Mouse (Mus musculus): ENCODE results near the gene Ndst2. TPM values are rescaled to one million over a fixed set of nuclear protein-coding genes. Genes with fewer than 3 reads are reported as not detected.

Ndst2 gene
- 10 to 100 TPM; 16.5 to 16.9 TPM for total RNA-seq (2021)

DNA sequence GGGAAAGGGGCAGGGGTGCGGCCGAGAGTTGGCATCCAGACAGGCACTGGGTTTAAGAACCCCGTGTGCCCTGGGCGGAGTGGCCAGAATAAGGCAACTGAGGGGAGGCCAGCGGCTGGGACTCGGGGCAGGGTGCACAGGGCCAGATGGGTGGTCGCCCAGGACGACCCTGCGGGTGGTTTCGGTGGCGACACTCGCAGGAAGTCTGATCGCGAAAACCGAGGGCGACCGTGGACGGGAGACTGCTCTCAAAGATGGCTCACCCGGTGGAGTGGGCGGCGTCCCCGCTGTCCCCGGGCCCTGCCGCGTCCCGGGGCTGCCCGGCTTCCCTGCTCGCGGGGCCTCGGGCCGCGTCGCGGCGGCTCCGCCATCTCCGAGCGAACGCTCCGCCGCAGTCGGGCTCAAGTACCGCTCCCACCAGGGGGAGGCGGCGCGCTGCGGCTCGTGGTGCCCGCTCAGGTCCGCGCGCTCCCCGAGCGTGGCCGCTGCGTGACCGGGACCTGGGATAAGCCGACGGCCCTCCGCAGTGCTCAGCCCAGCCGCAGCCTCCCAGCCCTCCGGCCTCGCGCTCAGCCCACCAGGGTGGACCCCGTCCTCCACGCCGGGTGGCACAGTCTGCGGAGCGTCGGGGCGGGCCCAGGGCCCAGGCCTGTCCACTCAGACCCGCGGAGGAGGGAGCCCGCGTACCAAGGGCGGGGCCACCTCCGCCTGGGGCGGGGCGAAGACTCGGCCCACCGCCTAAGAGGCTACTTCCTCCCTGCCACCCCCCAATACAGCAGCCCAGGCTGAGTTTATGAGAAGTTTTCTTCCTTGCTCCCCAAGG is at the start of gene Ndst2:
TSS of gene Ndst2 (minus strand) at position 611 of the 823 bp plus-strand sequence.
- peak; percentile 87 to 88 for DNase-seq

DNA sequence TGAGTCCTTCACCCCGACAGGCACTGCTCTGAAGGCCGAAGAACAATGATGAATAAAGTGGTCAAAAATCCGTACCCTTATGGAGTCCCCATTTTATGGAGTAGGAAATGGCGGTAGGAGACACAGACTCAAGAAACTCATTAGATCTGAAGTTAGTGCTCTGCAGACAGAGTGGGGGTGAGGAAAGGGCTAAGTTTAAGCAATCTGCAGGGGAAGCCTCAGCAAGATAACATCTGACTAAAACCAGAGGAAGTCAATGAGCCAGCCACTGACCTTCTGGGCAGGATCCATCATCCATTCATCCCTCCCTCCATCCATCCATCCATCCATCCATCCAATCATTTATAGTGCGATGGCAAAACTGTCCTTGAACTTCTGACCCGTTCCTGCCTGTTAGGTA is 49.2 kb upstream of the Ndst2 start:
- no peak for DNase-seq

GRCm38 (mm10) chr14:20782860-20783259 is 48.5 kb upstream of the Ndst2 start:
- DNase-seq: no peak

GRCm38 (mm10) chr14:20780217-20780616 is 45.9 kb upstream of the Ndst2 start:
- DNase-seq: no peak

DNA sequence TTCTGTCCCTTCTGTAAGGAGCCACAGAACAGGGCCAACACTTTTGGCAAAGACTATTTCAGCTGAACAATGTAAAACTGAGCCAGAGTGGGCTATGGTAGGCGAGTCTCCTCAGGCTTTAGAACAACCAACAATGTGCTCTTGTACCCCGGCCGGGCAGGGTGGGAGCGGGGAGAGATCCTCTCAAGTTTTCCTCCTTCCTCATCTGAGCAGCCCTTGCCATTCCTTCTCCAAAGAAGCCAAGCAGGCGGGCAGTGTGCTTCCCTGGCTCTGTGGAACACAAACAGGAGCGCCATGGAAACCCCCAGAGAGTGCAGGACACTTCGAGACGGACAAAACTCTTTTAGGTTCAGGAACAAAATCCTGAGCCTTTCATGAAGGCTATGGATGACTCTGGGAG is 44.1 kb upstream of the Ndst2 start:
- peak in 1 of 2 experiments; percentile 56 for DNase-seq

- no peak for DNase-seq
These were observed 41.3 kb upstream of the Ndst2 start for GRCm38 (mm10) chr14:20775661-20776060.

- no peak for DNase-seq
These were observed 39.0 kb upstream of the Ndst2 start for GRCm38 (mm10) chr14:20773410-20773809.

DNA sequence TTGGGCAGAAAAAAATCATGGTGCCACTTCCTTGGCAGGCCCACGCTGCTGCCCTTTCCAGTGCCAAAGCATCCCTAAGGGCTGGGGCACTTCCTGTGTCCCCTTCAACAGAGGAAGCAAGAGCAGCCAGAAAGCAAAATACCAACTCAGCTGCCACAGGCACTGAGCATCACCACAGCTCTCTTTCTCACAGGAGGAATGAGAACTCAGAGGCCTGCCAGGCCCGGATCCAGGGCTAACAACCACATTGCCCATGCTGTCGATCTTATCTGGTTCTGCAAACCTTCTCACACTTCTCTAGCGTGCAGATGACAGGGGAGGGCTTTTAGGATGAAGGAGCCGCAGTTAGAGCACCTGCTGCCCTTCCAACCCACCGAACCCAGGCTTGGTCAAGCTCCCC is 38.4 kb upstream of the Ndst2 start:
- no peak for DNase-seq

- no peak for DNase-seq
These were observed 37.6 kb upstream of the Ndst2 start for GRCm38 (mm10) chr14:20771941-20772340.

GRCm38 (mm10) chr14:20768581-20768980 is 34.2 kb upstream of the Ndst2 start:
- peak in 1 of 2 experiments; percentile 32 for DNase-seq

- DNase-seq: no peak
These were observed 33.6 kb upstream of the Ndst2 start for GRCm38 (mm10) chr14:20767936-20768335.

DNA sequence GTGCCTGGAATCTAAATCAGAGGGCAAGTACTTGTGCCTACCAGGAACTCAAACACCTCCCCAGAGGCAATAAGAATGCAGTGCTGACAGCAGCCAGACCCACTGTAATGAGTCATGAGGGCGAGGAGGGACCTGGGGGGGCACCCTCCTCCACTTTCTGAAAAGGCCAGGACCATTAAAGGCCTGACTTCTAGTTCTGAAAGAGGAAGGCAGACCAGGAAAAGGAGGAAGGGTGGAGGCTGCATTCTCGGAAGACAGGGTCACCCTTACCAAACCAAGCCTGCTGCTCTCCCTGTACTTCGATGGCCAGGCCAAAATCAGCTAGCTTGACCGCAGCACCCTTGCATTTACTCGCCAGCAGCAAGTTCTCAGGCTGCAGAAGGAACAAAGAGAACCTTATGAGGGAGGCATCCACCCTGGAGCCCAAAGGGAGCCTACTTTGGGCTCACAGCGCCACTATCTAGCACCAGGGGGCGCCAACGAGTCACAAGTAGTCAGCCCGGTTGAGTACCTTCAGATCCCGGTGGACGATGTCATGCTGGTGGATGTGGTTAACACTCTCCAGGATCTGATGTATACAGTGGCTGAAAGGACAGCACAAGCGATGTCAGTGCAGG is 31.4 kb upstream of the Ndst2 start:
- DNase-seq: peak; percentile 81 to 86

GRCm38 (mm10) chr14:20764942-20765341 is 30.6 kb upstream of the Ndst2 start:
- no peak for DNase-seq

GRCm38 (mm10) chr14:20758768-20759435 is 24.5 kb upstream of the Ndst2 start:
- DNase-seq: no peak

DNA sequence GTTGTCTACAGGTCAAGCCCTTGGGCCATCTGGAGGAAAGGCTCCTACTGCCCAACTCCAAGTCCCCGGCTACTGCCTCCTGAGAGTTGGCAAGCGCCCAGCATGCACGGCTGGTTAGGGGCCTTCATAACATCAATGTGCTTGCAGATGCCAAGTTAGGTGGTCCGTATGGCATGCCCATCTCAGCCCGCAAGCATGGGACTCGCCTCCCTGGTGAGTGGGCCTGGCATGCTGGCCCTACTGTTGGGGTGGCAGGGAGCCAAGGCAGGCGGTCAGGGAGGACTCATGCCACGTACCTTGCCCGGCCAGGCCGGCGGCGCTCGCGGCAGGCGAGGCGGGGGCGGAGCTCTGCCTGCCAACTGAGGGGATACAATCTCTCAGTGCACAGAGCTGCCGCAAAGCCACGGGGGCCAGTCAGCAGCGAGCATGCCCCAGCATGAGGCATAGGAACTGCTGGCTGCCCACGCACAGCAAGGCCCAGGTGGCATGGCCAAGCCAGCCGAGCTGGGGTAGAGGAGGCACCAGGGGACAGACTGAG is 23.1 kb upstream of the Ndst2 start:
- DNase-seq: no peak

GRCm38 (mm10) chr14:20753792-20754191 is 19.4 kb upstream of the Ndst2 start:
- DNase-seq: no peak

DNA sequence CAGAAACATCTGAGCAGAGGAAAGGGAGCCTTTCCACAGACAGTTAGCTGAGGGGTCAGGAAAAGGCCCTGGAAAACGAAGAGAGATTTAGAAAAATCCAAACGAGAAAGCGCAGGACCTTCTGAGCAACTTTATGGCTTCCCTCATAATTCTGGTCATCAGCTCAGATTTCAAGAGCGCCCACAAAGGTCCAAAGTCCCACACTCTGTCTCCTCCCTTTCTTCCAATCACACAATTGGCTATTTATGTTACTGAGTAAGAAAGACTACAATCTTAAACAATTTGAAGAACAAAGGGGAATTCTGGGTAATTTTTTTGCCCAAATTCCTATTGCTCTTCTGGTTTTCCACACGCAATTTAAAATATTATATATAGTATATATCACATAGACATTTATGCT is 16.1 kb upstream of the Ndst2 start:
- DNase-seq: no peak

GRCm38 (mm10) chr14:20749494-20750051 is 15.2 kb upstream of the Ndst2 start:
- no peak for DNase-seq

- no peak for DNase-seq
These were observed 14.0 kb upstream of the Ndst2 start for GRCm38 (mm10) chr14:20748388-20748787.

- no peak for DNase-seq
These were observed 12.6 kb upstream of the Ndst2 start for GRCm38 (mm10) chr14:20746935-20747334.

- no peak for DNase-seq
These were observed 9.3 kb upstream of the Ndst2 start for GRCm38 (mm10) chr14:20743614-20744013.

GRCm38 (mm10) chr14:20741301-20741700 is 6.9 kb upstream of the Ndst2 start:
- DNase-seq: no peak

GRCm38 (mm10) chr14:20738511-20738910 is 4.1 kb upstream of the Ndst2 start:
- DNase-seq: no peak
